Mouse (Mus musculus) testis, adult 2 months (tissue): ENCODE results near the gene Fam53b.

Experiments
- CTCF ChIP-seq: fragments of 200-500 bp; IDR thresholded peaks from 2 replicates; pipeline ENCODE4 v1.5.1; 2012; ENCODE audit warnings: low read depth, mild to moderate bottlenecking, inconsistent platforms, low read length, moderate library complexity; ENCODE audit not compliant: control insufficient read depth, insufficient read depth, insufficient replicate concordance
- POLR2A ChIP-seq: fragments of 200-500 bp; IDR thresholded peaks from 2 replicates; pipeline ENCODE4 v1.6.1; 2012; ENCODE audit warnings: low read depth, mild to moderate bottlenecking, inconsistent platforms, low read length, moderate library complexity; ENCODE audit not compliant: control insufficient read depth

GRCm38 (mm10) chr7:132681296-132681695, 132.4 kb downstream of the Fam53b start:
- TF ChIP-seq POLR2A (no peak), CTCF (no peak)
